Mouse (Mus musculus) intestine, postnatal 0 days (tissue): Measurements from ENCODE around the gene Fancd2os. TPM values are rescaled to one million over a fixed set of nuclear protein-coding genes. Genes with fewer than 3 reads are reported as not detected.
A peak's percentile ranks its signal among the peaks of the same experiment; 100 is the strongest.

ENCODE experiments used
- ATAC-seq: fragments of 200-750 bp; cut with Nextera tagmentation; 2 replicates; pipeline ENCODE4 v1.8.0; 2017; ENCODE audit warnings: mild to moderate bottlenecking, moderate TSS enrichment, moderate library complexity
- H3K27ac ChIP-seq: fragments of 300-500 bp; sonication (generic); 2 replicates; pipeline ENCODE4 v1.5.1; 2014; ENCODE audit warnings: mild to moderate bottlenecking, low read depth, low read length, moderate library complexity
- H3K27me3 ChIP-seq: fragments of 300-500 bp; sonication (generic); replicated peaks from 2 replicates; pipeline ENCODE4 v1.6.1; 2014; ENCODE audit warnings: low read length, mixed read lengths; ENCODE audit not compliant: control insufficient read depth, insufficient read depth
- H3K36me3 ChIP-seq: fragments of 300-500 bp; sonication (generic); 2 replicates; pipeline ENCODE4 v1.6.1; 2014; ENCODE audit warnings: mild to moderate bottlenecking, moderate library complexity; ENCODE audit not compliant: control insufficient read depth, insufficient read depth
- H3K4me1 ChIP-seq: fragments of 300-500 bp; sonication (generic); replicated peaks from 2 replicates; pipeline ENCODE4 v1.6.1; 2014; ENCODE audit warnings: antibody characterized with exemption, low read length, mixed read lengths; ENCODE audit not compliant: control insufficient read depth, insufficient read depth
- H3K4me2 ChIP-seq: fragments of 300-500 bp; sonication (generic); replicated peaks from 2 replicates; pipeline ENCODE4 v1.6.1; 2014; ENCODE audit warnings: low read depth, mild to moderate bottlenecking, moderate library complexity
- H3K4me3 ChIP-seq: fragments of 300-500 bp; sonication (generic); 2 replicates; pipeline ENCODE4 v1.5.1; 2014; ENCODE audit warnings: low read depth, low read length
- H3K9ac ChIP-seq: fragments of 300-500 bp; sonication (generic); 2 replicates; pipeline ENCODE4 v1.6.1; 2014; ENCODE audit warnings: mild to moderate bottlenecking, low read depth, low read length
- H3K9me3 ChIP-seq: fragments of 300-500 bp; sonication (generic); 2 replicates; pipeline ENCODE4 v1.6.1; 2016; ENCODE audit warnings: mixed run types; ENCODE audit not compliant: control insufficient read depth
- CTCF ChIP-seq: sonication (generic); IDR thresholded peaks from 2 replicates; pipeline ENCODE4 v1.5.1; 2016; ENCODE audit warnings: low read depth, mild to moderate bottlenecking, control low read depth, antibody characterized with exemption, moderate library complexity
- WGBS: fragments of 180-500 bp; shearing (Covaris S2); extraction: QIAGEN DNeasy Blood & Tissue Kit; methylation state at CpG from one replicate; pipeline ENCODE4 v1.1.7; 2014; 5-methylcytosine and 5-hydroxymethylcytosine counted together
- polyA plus RNA-seq: library from polyadenylated mRNA; unstranded; fragments of >200 nt; fragmentation: Nextera tagmentation; extraction: Ambion mirVana; gene quantifications from 2 replicates; pipeline ENCODE4 v1.2.1, GENCODE M21; 2015

Fancd2os gene
- 0.33 TPM in 1 of 2 replicates, not detected in the other for polyA plus RNA-seq

DNA sequence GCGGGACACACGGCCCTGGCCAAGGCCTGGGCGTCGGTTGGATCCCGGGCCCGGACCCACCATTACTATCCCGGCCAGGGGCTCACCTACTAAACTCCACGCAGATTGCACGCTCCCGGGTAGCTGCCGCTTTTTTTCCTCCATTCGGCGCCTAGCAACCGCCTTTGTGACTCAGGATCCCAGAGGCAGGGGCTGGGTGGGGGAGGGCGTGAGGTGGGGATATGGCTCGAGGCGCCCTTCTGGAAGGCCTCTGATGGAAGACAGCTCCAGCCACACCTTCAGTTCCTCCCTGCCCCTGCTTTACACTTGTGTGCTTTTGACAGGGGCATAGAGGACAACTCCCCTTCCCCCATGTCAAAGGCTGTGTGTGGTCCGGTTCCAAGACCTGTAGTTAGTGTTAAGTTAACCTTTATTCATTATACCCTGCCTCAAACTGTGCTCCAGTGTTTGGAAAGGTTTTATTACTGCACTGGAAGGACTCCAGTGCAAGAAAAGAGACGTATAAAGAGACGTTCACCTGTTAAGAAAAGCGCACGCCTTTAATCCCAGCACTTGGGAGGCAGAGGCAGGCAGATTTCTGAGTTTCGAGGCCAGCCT lies at the start of gene Fancd2os:
Fancd2os (minus strand) TSS at position 173 of the 597 bp plus-strand sequence.
- H3K4me2 ChIP-seq = no peak within 1 kb of the TSS
- H3K4me3 ChIP-seq = no peak within 1 kb of the TSS
- no peak within 1 kb of the TSS for H3K9ac ChIP-seq
- no peaks in the 10 kb centered on the region for H3K4me1 ChIP-seq
- ATAC-seq = no peak
- no peaks in the 10 kb centered on the region; the same call in 1 of the 2 replicates for H3K36me3 ChIP-seq
- no peaks in the 10 kb centered on the region for H3K27me3 ChIP-seq
- no peak within 1 kb of the TSS for H3K27ac ChIP-seq
- WGBS = 34% methylated on average over 23 of the region's 23 CpGs
- H3K9me3 ChIP-seq = no peaks in the 10 kb centered on the region
- TF ChIP-seq CTCF = no peak

GRCm38 (mm10) chr6:113650197-113650640 lies 49.7 kb upstream of the Fancd2os start:
- Histone ChIP-seq H3K4me3 (no peak overlapping the region), H3K27me3 (no peaks in the 10 kb centered on the region), H3K36me3 (peaks cover 43% of the 10 kb centered on the region), H3K9me3 (no peaks in the 10 kb centered on the region), H3K27ac (no peak overlapping the region), H3K4me2 (no peak overlapping the region), H3K4me1 (no peaks in the 10 kb centered on the region), H3K9ac (no peak overlapping the region)
- 62% methylated on average over 4 of the region's 4 CpGs for WGBS
- TF ChIP-seq CTCF = no peak
- no peak for ATAC-seq

DNA sequence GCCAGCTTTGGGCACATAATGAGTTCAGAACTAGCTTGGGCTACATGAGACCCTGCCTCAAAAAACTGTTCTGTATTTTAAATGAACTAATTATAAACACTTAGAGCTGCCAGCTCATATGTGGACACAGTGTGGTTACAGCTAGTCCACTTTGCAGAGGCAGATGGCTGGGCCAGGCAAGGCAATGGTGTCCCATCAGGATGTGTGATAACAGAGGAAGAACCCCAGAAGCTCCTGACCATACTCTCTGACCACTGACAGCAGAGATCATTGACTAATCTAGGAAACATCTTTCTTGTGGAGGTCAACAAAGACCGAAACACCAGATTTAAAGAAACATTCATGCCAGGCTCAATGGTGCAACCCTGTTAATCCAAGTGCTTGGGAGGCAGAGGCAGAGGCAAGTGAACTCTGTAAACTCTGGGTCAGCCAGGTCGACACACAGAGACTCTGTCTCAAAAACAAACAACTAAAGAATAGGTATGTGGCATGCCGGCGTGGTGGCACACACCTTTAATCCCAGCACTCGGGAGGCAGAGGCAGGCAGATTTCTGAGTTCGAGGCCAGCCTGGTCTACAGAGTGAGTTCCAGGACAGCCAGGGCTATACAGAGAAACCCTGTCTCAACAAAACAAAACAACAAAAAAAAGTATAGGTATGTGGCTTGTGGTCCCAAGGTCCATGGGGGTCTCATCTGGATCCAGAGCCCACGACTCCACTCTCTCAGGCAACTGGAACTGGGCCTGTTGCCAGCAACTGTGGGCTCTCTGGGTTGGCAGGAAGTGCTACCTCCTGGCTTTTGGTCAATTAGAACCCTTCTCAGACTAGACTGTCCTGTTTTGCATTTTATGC lies 49.1 kb upstream of the Fancd2os start:
- H3K4me3 ChIP-seq = no peak overlapping the region
- TF ChIP-seq CTCF = no peak
- WGBS = 80% methylated on average over 7 of the region's 7 CpGs
- no peak overlapping the region for H3K4me2 ChIP-seq
- no peak for ATAC-seq
- no peak overlapping the region for H3K9ac ChIP-seq
- no peak overlapping the region; the same call in 1 of the 2 replicates for H3K27ac ChIP-seq
- H3K36me3 ChIP-seq = peaks cover 43% of the 10 kb centered on the region
- H3K4me1 ChIP-seq = no peaks in the 10 kb centered on the region
- no peaks in the 10 kb centered on the region for H3K27me3 ChIP-seq
- no peaks in the 10 kb centered on the region for H3K9me3 ChIP-seq

GRCm38 (mm10) chr6:113644808-113645207 lies 44.3 kb upstream of the Fancd2os start:
- 54% methylated on average over 8 of the region's 8 CpGs for WGBS
- peak overlapping the region; percentile 50; the same call in 1 of the 2 replicates for H3K27ac ChIP-seq

DNA sequence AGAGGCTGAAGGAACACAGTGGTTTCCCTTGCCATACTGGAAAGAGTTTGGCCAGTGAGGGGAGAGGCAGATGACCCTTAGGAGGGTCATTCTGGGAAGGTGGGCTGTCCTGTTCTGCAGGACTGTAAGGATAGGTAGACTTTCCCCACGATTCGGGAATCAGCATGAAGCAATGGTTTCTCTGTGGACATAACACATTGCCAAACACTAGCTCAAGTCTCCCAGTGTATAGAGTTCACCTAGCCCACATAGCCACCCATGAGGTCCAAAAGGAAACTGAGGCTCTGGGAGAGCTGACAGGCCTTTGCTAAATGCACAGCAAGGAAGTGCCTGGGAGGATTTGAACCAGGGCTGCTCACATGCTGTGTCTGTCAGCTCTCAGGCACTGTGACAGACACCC lies 43.5 kb upstream of the Fancd2os start:
- no peak overlapping the region for H3K9ac ChIP-seq
- H3K9me3 ChIP-seq = no peaks in the 10 kb centered on the region
- H3K27me3 ChIP-seq = no peaks in the 10 kb centered on the region
- WGBS = 87% methylated on average over 2 of the region's 2 CpGs
- H3K36me3 ChIP-seq = peaks cover 21% of the 10 kb centered on the region
- no peak overlapping the region for H3K4me3 ChIP-seq
- no peaks in the 10 kb centered on the region for H3K4me1 ChIP-seq
- no peak overlapping the region for H3K4me2 ChIP-seq
- H3K27ac ChIP-seq = peak overlapping the region; percentile 50; the same call in 1 of the 2 replicates
- no peak for ATAC-seq
- TF ChIP-seq CTCF = no peak

More at GRCm38 (mm10) chr6:113644808-113645207, 44.3 kb upstream of the Fancd2os start:
- Histone ChIP-seq H3K4me2 (no peak overlapping the region; the same call in 1 of the 2 replicates), H3K9me3 (no peaks in the 10 kb centered on the region), H3K9ac (no peak overlapping the region), H3K27me3 (no peaks in the 10 kb centered on the region), H3K4me3 (no peak overlapping the region), H3K4me1 (no peaks in the 10 kb centered on the region), H3K36me3 (peaks cover 27% of the 10 kb centered on the region)
- no peak for TF ChIP-seq CTCF
- no peak for ATAC-seq

- no peak for ATAC-seq
- H3K27ac ChIP-seq = no peak overlapping the region
- no peak overlapping the region for H3K4me2 ChIP-seq
- 67% methylated on average over 4 of the region's 4 CpGs for WGBS
- H3K27me3 ChIP-seq = no peaks in the 10 kb centered on the region
- H3K9ac ChIP-seq = no peak overlapping the region
- no peak overlapping the region for H3K4me3 ChIP-seq
- no peaks in the 10 kb centered on the region for H3K9me3 ChIP-seq
- no peak for TF ChIP-seq CTCF
- H3K36me3 ChIP-seq = peaks cover 11% of the 10 kb centered on the region
- no peaks in the 10 kb centered on the region for H3K4me1 ChIP-seq
Observed at GRCm38 (mm10) chr6:113643021-113643420, 42.5 kb upstream of the Fancd2os start.
